Mouse (Mus musculus) ES-E14 (cell line): ENCODE measurements around the gene Gm9821. TPM values are rescaled to one million over a fixed set of nuclear protein-coding genes. Genes with fewer than 3 reads are reported as not detected.

Experiments
- DNase-seq: peaks from one replicate; pipeline ENCODE4 v3.0.0-alpha.2; 2013; ENCODE audit warnings: low read depth, low spot score
- H3K27ac ChIP-seq: 2 replicates; pipeline ENCODE4 v1.5.1; 2012; ENCODE audit warnings: low read depth, mild to moderate bottlenecking, low read length, moderate library complexity, mixed read lengths; ENCODE audit not compliant: poor library complexity, insufficient read depth, severe bottlenecking
- H3K36me3 ChIP-seq: 2 replicates; pipeline ENCODE4 v1.6.1; 2012; ENCODE audit warnings: mild to moderate bottlenecking, low read length, moderate library complexity, mixed read lengths; ENCODE audit not compliant: control insufficient read depth, poor library complexity, insufficient read depth, severe bottlenecking
- H3K4me1 ChIP-seq, 2 experiments: fragments of 150-350 bp in 1 of 2; sonication (generic) in 1 of 2; 2 replicates each; pipeline ENCODE4 v1.6.1; 2012; ENCODE audit warnings: low read length in 2 of 2, mild to moderate bottlenecking in 1 of 2, mixed read lengths in 1 of 2; ENCODE audit not compliant: control insufficient read depth in 2 of 2, insufficient read depth in 2 of 2, poor library complexity in 1 of 2
- H3K4me3 ChIP-seq, 2 experiments: fragments of 150-350 bp in 1 of 2; sonication (generic) in 1 of 2; 2 replicates each; pipeline ENCODE4 v1.5.1; 2012; ENCODE audit warnings: low read length in 2 of 2, low read depth in 1 of 2, mild to moderate bottlenecking in 1 of 2, mixed read lengths in 1 of 2; ENCODE audit not compliant: insufficient read depth in 1 of 2, poor library complexity in 1 of 2, severe bottlenecking in 1 of 2
- H3K9ac ChIP-seq: 2 replicates; pipeline ENCODE4 v1.6.1; 2012; ENCODE audit warnings: low read depth, mild to moderate bottlenecking, low read length, mixed read lengths; ENCODE audit not compliant: poor library complexity, insufficient read depth, severe bottlenecking
- H3K9me3 ChIP-seq: fragments of 150-350 bp; sonication (generic); 2 replicates; pipeline ENCODE4 v1.6.1; 2012; ENCODE audit warnings: low read depth, mild to moderate bottlenecking, low read length; ENCODE audit not compliant: control insufficient read depth, insufficient read depth
- CHD2 ChIP-seq: IDR thresholded peaks from 2 replicates; pipeline ENCODE4 v1.6.1; 2014; ENCODE audit warnings: mild to moderate bottlenecking, low read depth, low read length, inconsistent platforms
- HCFC1 ChIP-seq: IDR thresholded peaks from 2 replicates; pipeline ENCODE4 v1.6.1; 2012; ENCODE audit warnings: low read length, inconsistent platforms, borderline replicate concordance; ENCODE audit not compliant: insufficient read depth
- MAFK ChIP-seq: IDR thresholded peaks from 2 replicates; pipeline ENCODE4 v1.6.1; 2014; ENCODE audit warnings: mild to moderate bottlenecking, low read depth, low read length, inconsistent platforms; ENCODE audit not compliant: insufficient read depth
- ZC3H11A ChIP-seq: IDR thresholded peaks from 2 replicates; pipeline ENCODE4 v1.6.1; 2012; ENCODE audit warnings: low read depth, mild to moderate bottlenecking, inconsistent platforms, low read length, borderline replicate concordance
- ZNF384 ChIP-seq: IDR thresholded peaks from 2 replicates; pipeline ENCODE4 v1.6.1; 2012; ENCODE audit warnings: low read depth, low read length, inconsistent platforms
- in situ Hi-C, 2 experiments: fragments of 600-800 bp; cut with MboI; formaldehyde crosslinking; loops; one replicate each; pipeline ENCODE4 v1.15.1; 2025; ENCODE audit warnings: low sequenced_read_pairs in 2 of 2, inconsistent platforms in 1 of 2; ENCODE audit not compliant: unreplicated experiment in 2 of 2
- total RNA-seq: library from RNA; depleted of rRNA; stranded (reverse); fragments of 300-350 nt; gene quantifications from 2 replicates; pipeline ENCODE4 v1.2.3, GENCODE M21; 2012

Gene Gm9821
- total RNA-seq, 1 experiment = 0.18 TPM

- DNase-seq = no peak
- no peak for TF ChIP-seq HCFC1
- no peak for TF ChIP-seq CHD2
- no peak for TF ChIP-seq ZNF384
- TF ChIP-seq ZC3H11A = no peak
- no peak for TF ChIP-seq MAFK
- Histone ChIP-seq H3K9me3 (no peaks in the 10 kb centered on the region), H3K4me3 (no peak overlapping the region), H3K27ac (no peak overlapping the region), H3K4me1 (no peaks in the 10 kb centered on the region; a peak in 1 of 4 replicates), H3K9ac (no peak overlapping the region), H3K36me3 (peaks cover 45% of the 10 kb centered on the region)
- in situ Hi-C loops = no loop called here
Observed at GRCm38 (mm10) chr2:91912616-91913015, 32.9 kb upstream of the Gm9821 start.

GRCm38 (mm10) chr2:91913328-91914110, 32.0 kb upstream of the Gm9821 start:
- TF ChIP-seq HCFC1 (no peak), CHD2 (no peak), MAFK (no peak), ZNF384 (no peak), ZC3H11A (no peak)
- Histone ChIP-seq H3K27ac (no peak overlapping the region), H3K36me3 (peaks cover 53% of the 10 kb centered on the region), H3K4me1 (no peaks in the 10 kb centered on the region; a peak in 1 of 4 replicates), H3K9ac (no peak overlapping the region), H3K9me3 (no peaks in the 10 kb centered on the region), H3K4me3 (no peak overlapping the region)
- in situ Hi-C loops = no loop called here
- no peak for DNase-seq

- no peak overlapping the region for H3K4me3 ChIP-seq
- peaks cover 40% of the 10 kb centered on the region for H3K36me3 ChIP-seq
- H3K9me3 ChIP-seq = no peaks in the 10 kb centered on the region
- DNase-seq = no peak
- H3K9ac ChIP-seq = no peak overlapping the region
- no peak overlapping the region for H3K27ac ChIP-seq
- TF ChIP-seq ZC3H11A = no peak
- no peak for TF ChIP-seq ZNF384
- H3K4me1 ChIP-seq = peaks cover 0 to 5% of the 10 kb centered on the region in 2 experiments; a peak in 1 of 4 replicates
- in situ Hi-C loops = no loop called here
Observed at GRCm38 (mm10) chr2:91916346-91916977, 29.0 kb upstream of the Gm9821 start.

GRCm38 (mm10) chr2:91917096-91917495, 28.4 kb upstream of the Gm9821 start:
- Histone ChIP-seq H3K27ac (no peak overlapping the region), H3K4me1 (peaks cover 0 to 6% of the 10 kb centered on the region in 2 experiments; a peak in 1 of 4 replicates), H3K9me3 (no peaks in the 10 kb centered on the region), H3K36me3 (peaks cover 34% of the 10 kb centered on the region), H3K9ac (no peak overlapping the region), H3K4me3 (no peak overlapping the region)
- in situ Hi-C loops = no loop called here
- no peak for TF ChIP-seq CHD2
- no peak for TF ChIP-seq ZC3H11A
- TF ChIP-seq ZNF384 = no peak
- no peak for TF ChIP-seq HCFC1
- DNase-seq = no peak
